Mouse (Mus musculus) thymus, adult 2 months (tissue): ENCODE results near the gene Ranbp1. TPM values are rescaled to one million over a fixed set of nuclear protein-coding genes. Genes with fewer than 3 reads are reported as not detected.

Source experiments
- DNase-seq: peaks from one replicate; pipeline ENCODE4 v3.0.0; 2021
- H3K27ac ChIP-seq: fragments of 200-500 bp; 2 replicates; pipeline ENCODE4 v1.5.1; 2012; ENCODE audit warnings: low read length, control low read depth; ENCODE audit not compliant: control insufficient read depth, insufficient read depth
- H3K27me3 ChIP-seq: fragments of 200-500 bp; 2 replicates; pipeline ENCODE4 v1.6.1; 2012; ENCODE audit warnings: mild to moderate bottlenecking, low read length, moderate library complexity, mixed read lengths; ENCODE audit not compliant: control insufficient read depth, insufficient read depth
- H3K36me3 ChIP-seq: fragments of 200-500 bp; 2 replicates; pipeline ENCODE4 v1.6.1; 2012; ENCODE audit warnings: mild to moderate bottlenecking, low read length, moderate library complexity; ENCODE audit not compliant: control insufficient read depth, insufficient read depth
- H3K4me1 ChIP-seq: fragments of 200-500 bp; replicated peaks from 2 replicates; pipeline ENCODE4 v1.6.1; 2012; ENCODE audit warnings: low read length; ENCODE audit not compliant: control insufficient read depth, insufficient read depth
- H3K4me3 ChIP-seq: fragments of 200-500 bp; 2 replicates; pipeline ENCODE4 v1.5.1; 2012; ENCODE audit warnings: mild to moderate bottlenecking, low read length, control low read depth, moderate library complexity; ENCODE audit not compliant: control insufficient read depth, insufficient read depth
- CTCF ChIP-seq: fragments of 200-500 bp; IDR thresholded peaks from 2 replicates; pipeline ENCODE4 v1.5.1; 2012; ENCODE audit warnings: mild to moderate bottlenecking, control low read depth, low read length, moderate library complexity, borderline replicate concordance; ENCODE audit not compliant: control insufficient read depth, poor library complexity, insufficient read depth; ENCODE audit errors: extremely low read depth
- POLR2A ChIP-seq: fragments of 200-500 bp; IDR thresholded peaks from 2 replicates; pipeline ENCODE4 v1.6.1; 2012; ENCODE audit warnings: mild to moderate bottlenecking, low read length, control low read depth, moderate library complexity; ENCODE audit not compliant: control insufficient read depth, poor library complexity, insufficient read depth; ENCODE audit errors: extremely low read depth
- WGBS: fragments of 180-500 bp; shearing (Covaris S2); methylation state at CpG from one replicate; pipeline ENCODE4 v1.1.7; 2018; 5-methylcytosine and 5-hydroxymethylcytosine counted together
- polyA plus RNA-seq: library from polyadenylated mRNA; depleted of rRNA; stranded (reverse); fragments of >200 nt; gene quantifications from 2 replicates; pipeline ENCODE4 v1.2.3, GENCODE M21; 2012

Gene Ranbp1
- polyA plus RNA-seq, 1 experiment: 81.8 TPM

GRCm38 (mm10) chr16:18250231-18250630 lies 1.7 kb upstream of the Ranbp1 start:
- H3K4me3 ChIP-seq: no peak overlapping the region
- WGBS: 77% methylated on average over 4 of the region's 4 CpGs
- H3K27ac ChIP-seq: no peak overlapping the region
- DNase-seq: no peak
- H3K27me3 ChIP-seq: no peaks in the 10 kb centered on the region
- peaks cover 17% of the 10 kb centered on the region for H3K4me1 ChIP-seq
- TF ChIP-seq CTCF: no peak
- TF ChIP-seq POLR2A: no peak
- H3K36me3 ChIP-seq: peaks cover 43% of the 10 kb centered on the region

GRCm38 (mm10) chr16:18249364-18249967 lies 934 bp upstream of the Ranbp1 start:
- Histone ChIP-seq H3K27ac (peak overlapping the region; percentile 10; the same call in 1 of the 2 replicates), H3K4me3 (peak overlapping the region; percentile 76), H3K27me3 (no peaks in the 10 kb centered on the region), H3K4me1 (peaks cover 17% of the 10 kb centered on the region), H3K36me3 (peaks cover 43% of the 10 kb centered on the region)
- TF ChIP-seq POLR2A (no peak), CTCF (no peak)
- peak; percentile 46 for DNase-seq
- 3% methylated on average over 27 of the region's 27 CpGs for WGBS

- Histone ChIP-seq H3K4me3 (peak overlapping the region; percentile 76), H3K4me1 (peaks cover 17% of the 10 kb centered on the region), H3K27ac (no peak overlapping the region), H3K36me3 (peaks cover 39% of the 10 kb centered on the region), H3K27me3 (no peaks in the 10 kb centered on the region)
- WGBS: 1% methylated on average over 33 of the region's 33 CpGs
- no peak for DNase-seq
- TF ChIP-seq POLR2A (no peak), CTCF (no peak)
Measured at GRCm38 (mm10) chr16:18247521-18248399, 772 bp downstream of the Ranbp1 start.

GRCm38 (mm10) chr16:18241581-18241980 lies 7.0 kb downstream of the Ranbp1 start:
- Histone ChIP-seq H3K27me3 (no peaks in the 10 kb centered on the region), H3K27ac (no peak overlapping the region), H3K36me3 (peaks cover 62% of the 10 kb centered on the region), H3K4me1 (no peaks in the 10 kb centered on the region), H3K4me3 (no peak overlapping the region)
- TF ChIP-seq CTCF (no peak), POLR2A (no peak)
- no peak for DNase-seq
- WGBS: 97% methylated on average over 10 of the region's 10 CpGs

GRCm38 (mm10) chr16:18236676-18237501 lies 11.6 kb downstream of the Ranbp1 start:
- H3K27ac ChIP-seq: no peak overlapping the region
- H3K36me3 ChIP-seq: peaks cover 25% of the 10 kb centered on the region
- no peaks in the 10 kb centered on the region for H3K27me3 ChIP-seq
- H3K4me3 ChIP-seq: no peak overlapping the region
- peaks cover 29% of the 10 kb centered on the region for H3K4me1 ChIP-seq
- no peak for DNase-seq
- WGBS: 95% methylated on average over 7 of the region's 7 CpGs
- TF ChIP-seq POLR2A (no peak), CTCF (no peak)

- peak; percentile 61 for DNase-seq
- Histone ChIP-seq H3K4me1 (peaks cover 43% of the 10 kb centered on the region), H3K27ac (peak overlapping the region; percentile 72; the same call in 1 of the 2 replicates), H3K4me3 (peak overlapping the region; percentile 80), H3K36me3 (peaks cover 12% of the 10 kb centered on the region), H3K27me3 (no peaks in the 10 kb centered on the region)
- 21% methylated on average over 19 of the region's 19 CpGs for WGBS
- TF ChIP-seq POLR2A (no peak), CTCF (no peak)
Measured at GRCm38 (mm10) chr16:18235389-18236065, 13.0 kb downstream of the Ranbp1 start.
